Mouse (Mus musculus): ENCODE results near the gene Vmn1r151.
"Not testable (repeated sequence)": the region's sequence is repeated elsewhere in the genome, so short reads cannot be mapped to it uniquely, and the experiment has no call there.

GRCm38 (mm10) chr7:22522667-22523066 lies 23.2 kb upstream of the Vmn1r151 start, which contains the start of gene Vmn1r152:
- TF ChIP-seq EP300, CTCF (IDR thresholded peaks at IDR 0.05): not testable (repeated sequence)
